Mouse (Mus musculus) ES-E14 (cell line): ENCODE results near the gene Tmem184b. TPM values are rescaled to one million over a fixed set of nuclear protein-coding genes. Genes with fewer than 3 reads are reported as not detected.

Experiments used
- DNase-seq: peaks from one replicate; pipeline ENCODE4 v3.0.0-alpha.2; 2013; ENCODE audit warnings: low read depth, low spot score
- H3K27ac ChIP-seq: 2 replicates; pipeline ENCODE4 v1.5.1; 2012; ENCODE audit warnings: low read depth, mild to moderate bottlenecking, low read length, moderate library complexity, mixed read lengths; ENCODE audit not compliant: poor library complexity, insufficient read depth, severe bottlenecking
- H3K36me3 ChIP-seq: 2 replicates; pipeline ENCODE4 v1.6.1; 2012; ENCODE audit warnings: mild to moderate bottlenecking, low read length, moderate library complexity, mixed read lengths; ENCODE audit not compliant: control insufficient read depth, poor library complexity, insufficient read depth, severe bottlenecking
- H3K4me1 ChIP-seq, 2 experiments: fragments of 150-350 bp in 1 of 2; sonication (generic) in 1 of 2; 2 replicates each; pipeline ENCODE4 v1.6.1; 2012; ENCODE audit warnings: low read length in 2 of 2, mild to moderate bottlenecking in 1 of 2, mixed read lengths in 1 of 2; ENCODE audit not compliant: control insufficient read depth in 2 of 2, insufficient read depth in 2 of 2, poor library complexity in 1 of 2
- H3K4me3 ChIP-seq, 2 experiments: fragments of 150-350 bp in 1 of 2; sonication (generic) in 1 of 2; 2 replicates each; pipeline ENCODE4 v1.5.1; 2012; ENCODE audit warnings: low read length in 2 of 2, low read depth in 1 of 2, mild to moderate bottlenecking in 1 of 2, mixed read lengths in 1 of 2; ENCODE audit not compliant: insufficient read depth in 1 of 2, poor library complexity in 1 of 2, severe bottlenecking in 1 of 2
- H3K9ac ChIP-seq: 2 replicates; pipeline ENCODE4 v1.6.1; 2012; ENCODE audit warnings: low read depth, mild to moderate bottlenecking, low read length, mixed read lengths; ENCODE audit not compliant: poor library complexity, insufficient read depth, severe bottlenecking
- H3K9me3 ChIP-seq: fragments of 150-350 bp; sonication (generic); 2 replicates; pipeline ENCODE4 v1.6.1; 2012; ENCODE audit warnings: low read depth, mild to moderate bottlenecking, low read length; ENCODE audit not compliant: control insufficient read depth, insufficient read depth
- CHD2 ChIP-seq: IDR thresholded peaks from 2 replicates; pipeline ENCODE4 v1.6.1; 2014; ENCODE audit warnings: mild to moderate bottlenecking, low read depth, low read length, inconsistent platforms
- HCFC1 ChIP-seq: IDR thresholded peaks from 2 replicates; pipeline ENCODE4 v1.6.1; 2012; ENCODE audit warnings: low read length, inconsistent platforms, borderline replicate concordance; ENCODE audit not compliant: insufficient read depth
- MAFK ChIP-seq: IDR thresholded peaks from 2 replicates; pipeline ENCODE4 v1.6.1; 2014; ENCODE audit warnings: mild to moderate bottlenecking, low read depth, low read length, inconsistent platforms; ENCODE audit not compliant: insufficient read depth
- ZC3H11A ChIP-seq: IDR thresholded peaks from 2 replicates; pipeline ENCODE4 v1.6.1; 2012; ENCODE audit warnings: low read depth, mild to moderate bottlenecking, inconsistent platforms, low read length, borderline replicate concordance
- ZNF384 ChIP-seq: IDR thresholded peaks from 2 replicates; pipeline ENCODE4 v1.6.1; 2012; ENCODE audit warnings: low read depth, low read length, inconsistent platforms
- in situ Hi-C, 2 experiments: fragments of 600-800 bp; cut with MboI; formaldehyde crosslinking; loops; one replicate each; pipeline ENCODE4 v1.15.1; 2025; ENCODE audit warnings: low sequenced_read_pairs in 2 of 2, inconsistent platforms in 1 of 2; ENCODE audit not compliant: unreplicated experiment in 2 of 2
- total RNA-seq: library from RNA; depleted of rRNA; stranded (reverse); fragments of 300-350 nt; gene quantifications from 2 replicates; pipeline ENCODE4 v1.2.3, GENCODE M21; 2012

Tmem184b gene
- total RNA-seq, 1 experiment, result 40.6 TPM

GRCm38 (mm10) chr15:79351331-79351767, 52.0 kb downstream of the Tmem184b start:
- no peak for DNase-seq
- H3K36me3 ChIP-seq, result no peaks in the 10 kb centered on the region; the same call in 1 of the 2 replicates
- H3K27ac ChIP-seq, result no peak overlapping the region
- TF ChIP-seq HCFC1 (no peak), MAFK (no peak), CHD2 (no peak), ZC3H11A (no peak), ZNF384 (no peak)
- peaks cover 7 to 33% of the 10 kb centered on the region in 2 experiments for H3K4me1 ChIP-seq
- no peak overlapping the region for H3K4me3 ChIP-seq
- in situ Hi-C loops, result no loop called here
- H3K9ac ChIP-seq, result 0 out of 2 replicates have a peak overlapping the region, but pooled peaks have one; percentile 18
- no peaks in the 10 kb centered on the region for H3K9me3 ChIP-seq

- Histone ChIP-seq H3K4me1 (peaks cover 7 to 35% of the 10 kb centered on the region in 2 experiments), H3K27ac (no peak overlapping the region), H3K9ac (no peak overlapping the region), H3K36me3 (no peaks in the 10 kb centered on the region; the same call in 1 of the 2 replicates), H3K9me3 (no peaks in the 10 kb centered on the region), H3K4me3 (no peak overlapping the region)
- DNase-seq, result no peak
- TF ChIP-seq MAFK (no peak), CHD2 (no peak)
- in situ Hi-C loops, result no loop called here
Observed at GRCm38 (mm10) chr15:79350866-79351265, 52.5 kb downstream of the Tmem184b start.

GRCm38 (mm10) chr15:79348651-79349050, 54.7 kb downstream of the Tmem184b start:
- H3K4me1 ChIP-seq, result peaks cover 7 to 32% of the 10 kb centered on the region in 2 experiments
- in situ Hi-C loops, result no loop called here
- no peak overlapping the region for H3K27ac ChIP-seq
- no peak for TF ChIP-seq MAFK
- TF ChIP-seq ZNF384, result no peak
- no peak for TF ChIP-seq CHD2
- no peak for TF ChIP-seq ZC3H11A
- TF ChIP-seq HCFC1, result no peak
- peak overlapping the region; percentile 95 for H3K9ac ChIP-seq
- H3K36me3 ChIP-seq, result no peaks in the 10 kb centered on the region
- no peaks in the 10 kb centered on the region for H3K9me3 ChIP-seq
- peak overlapping the region; percentile 87 to 97; a peak in 3 of 4 replicates for H3K4me3 ChIP-seq
- no peak for DNase-seq

- Histone ChIP-seq H3K36me3 (no peaks in the 10 kb centered on the region), H3K4me3 (peak overlapping the region; percentile 87 to 97), H3K4me1 (peaks cover 6 to 32% of the 10 kb centered on the region in 2 experiments), H3K9ac (peak overlapping the region; percentile 95), H3K9me3 (no peaks in the 10 kb centered on the region), H3K27ac (peak overlapping the region; percentile 91; the same call in 1 of the 2 replicates)
- DNase-seq, result no peak
- in situ Hi-C loops, result no loop called here
- no peak for TF ChIP-seq ZNF384
- TF ChIP-seq MAFK, result no peak
- TF ChIP-seq HCFC1, result no peak
- TF ChIP-seq CHD2, result no peak
- TF ChIP-seq ZC3H11A, result no peak
Observed at GRCm38 (mm10) chr15:79347845-79348506, 55.4 kb downstream of the Tmem184b start.
